Mouse (Mus musculus) brain, embryonic 14.5 days (tissue): ENCODE results near the gene Neurl1b.

ENCODE experiments used
- CTCF ChIP-seq: fragments of 200-500 bp; IDR thresholded peaks from 2 replicates; pipeline ENCODE4 v1.5.1; 2012; ENCODE audit warnings: inconsistent platforms, mild to moderate bottlenecking, moderate library complexity, borderline replicate concordance; ENCODE audit not compliant: insufficient read depth, insufficient read length; ENCODE audit errors: extremely low read depth
- POLR2A ChIP-seq: fragments of 200-500 bp; IDR thresholded peaks from 2 replicates; pipeline ENCODE4 v1.6.1; 2012; ENCODE audit warnings: mild to moderate bottlenecking, inconsistent platforms, borderline replicate concordance; ENCODE audit not compliant: poor library complexity, insufficient read depth, insufficient read length, severe bottlenecking; ENCODE audit errors: extremely low read depth

DNA sequence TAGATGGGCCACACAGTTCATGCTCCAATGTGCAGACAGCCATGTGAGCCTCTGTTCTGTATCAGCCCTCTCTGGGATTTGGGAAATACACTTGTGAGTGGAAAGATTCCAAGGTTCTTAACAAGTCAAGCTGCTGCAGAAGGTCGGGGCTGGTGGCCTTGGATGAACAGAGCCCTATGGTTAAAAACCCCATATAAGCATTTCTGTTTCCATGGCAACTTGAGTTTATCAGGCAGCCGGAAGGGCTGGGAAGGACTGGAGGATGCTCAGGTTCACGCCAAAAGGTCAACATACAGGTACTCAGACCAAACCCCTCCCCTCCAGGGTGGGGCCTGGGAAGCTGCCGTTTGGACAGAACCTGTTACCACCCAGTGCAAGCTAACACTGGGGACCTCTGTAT, 49.4 kb downstream of the Neurl1b start:
- TF ChIP-seq CTCF (no peak), POLR2A (no peak)
